Mouse (Mus musculus) induced T-regulatory cell, adult 2 months (primary cell): ENCODE measurements around the gene Trim46.
A peak's percentile ranks its signal among the peaks of the same experiment; 100 is the strongest.

Experiments
- DNase-seq: peaks from one replicate; pipeline ENCODE4 v3.0.0-alpha.2; 2012; ENCODE audit warnings: low read depth

Trim46 gene

GRCm38 (mm10) chr3:89209731-89210130, 36.4 kb downstream of the Trim46 start:
- DNase-seq: no peak

GRCm38 (mm10) chr3:89208736-89209135, 37.4 kb downstream of the Trim46 start:
- no peak for DNase-seq

GRCm38 (mm10) chr3:89208075-89208657, 37.9 kb downstream of the Trim46 start:
- no peak for DNase-seq

- no peak for DNase-seq
Observed at GRCm38 (mm10) chr3:89206695-89207094, 39.4 kb downstream of the Trim46 start.

GRCm38 (mm10) chr3:89206079-89206478, 40.0 kb downstream of the Trim46 start:
- DNase-seq: no peak

- peak; percentile 33 for DNase-seq
Observed at GRCm38 (mm10) chr3:89203142-89203514, 43.0 kb downstream of the Trim46 start.

- peak; percentile 98 for DNase-seq
Observed at GRCm38 (mm10) chr3:89202253-89203141, 43.6 kb downstream of the Trim46 start, which contains the start of gene Gba. TSS of gene Gba (plus strand) at chr3:89202928.

- no peak for DNase-seq
Observed at GRCm38 (mm10) chr3:89199839-89200238, 46.3 kb downstream of the Trim46 start.

- DNase-seq: peak; percentile 96
Observed at GRCm38 (mm10) chr3:89195979-89196877, 49.9 kb downstream of the Trim46 start.

GRCm38 (mm10) chr3:89193853-89194252, 52.3 kb downstream of the Trim46 start:
- peak; percentile 80 for DNase-seq

- no peak for DNase-seq
Observed at GRCm38 (mm10) chr3:89193351-89193750, 52.8 kb downstream of the Trim46 start.

GRCm38 (mm10) chr3:89190436-89190835, 55.7 kb downstream of the Trim46 start:
- DNase-seq: peak; percentile 84

GRCm38 (mm10) chr3:89188478-89188875, 57.6 kb downstream of the Trim46 start:
- peak; percentile 79 for DNase-seq

GRCm38 (mm10) chr3:89187690-89188477, 58.2 kb downstream of the Trim46 start:
- peak; percentile 80 for DNase-seq

GRCm38 (mm10) chr3:89187197-89187596, 58.9 kb downstream of the Trim46 start:
- DNase-seq: no peak
